Mouse (Mus musculus) olfactory bulb, adult 2 months (tissue): ENCODE data around the gene Rab12.

ENCODE experiments used
- CTCF ChIP-seq: fragments of 200-500 bp; IDR thresholded peaks from 2 replicates; pipeline ENCODE4 v1.5.1; 2012; ENCODE audit warnings: low read depth, mild to moderate bottlenecking, low read length, moderate library complexity; ENCODE audit not compliant: insufficient read depth
- POLR2A ChIP-seq: fragments of 200-500 bp; IDR thresholded peaks from 2 replicates; pipeline ENCODE4 v1.6.1; 2012; ENCODE audit warnings: mild to moderate bottlenecking, low read depth, low read length, moderate library complexity; ENCODE audit not compliant: insufficient read depth

DNA sequence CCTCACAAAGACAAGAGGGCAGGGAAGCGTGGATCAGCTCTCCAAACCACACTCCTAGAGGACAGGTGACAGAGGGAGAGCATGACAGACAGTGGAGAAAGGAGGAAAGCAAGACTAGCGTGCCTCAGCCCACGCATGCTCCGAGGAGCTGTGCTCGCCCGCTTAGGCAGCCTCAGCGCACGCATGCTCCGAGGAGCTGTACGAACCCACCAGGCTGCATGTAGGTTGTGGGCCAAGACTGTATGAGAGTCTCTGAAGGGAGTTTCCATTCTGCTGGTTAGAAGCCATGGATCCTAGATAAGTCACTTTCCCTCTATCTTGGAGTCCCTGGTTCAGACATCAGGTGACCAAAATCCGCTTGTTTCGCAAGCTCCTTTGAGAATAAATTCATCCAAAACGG is 40.2 kb downstream of the Rab12 start:
- TF ChIP-seq CTCF (no peak), POLR2A (no peak)
